Mouse (Mus musculus) heart, postnatal 0 days (tissue): ENCODE results near the gene Ank2.

ENCODE experiments used
- CTCF ChIP-seq: IDR thresholded peaks from 2 replicates; pipeline ENCODE4 v1.5.1; 2016; ENCODE audit warnings: antibody characterized with exemption, control low read depth, low read depth
- EP300 ChIP-seq: IDR thresholded peaks from 2 replicates; pipeline ENCODE4 v1.6.1; 2016; ENCODE audit warnings: antibody characterized with exemption, low read depth

GRCm38 (mm10) chr3:127400976-127401375 lies 98.2 kb downstream of the Ank2 start:
- TF ChIP-seq CTCF (no peak), EP300 (no peak)
